Mouse (Mus musculus) forebrain, postnatal 0 days (tissue): ENCODE measurements around the gene Fen1. TPM values are rescaled to one million over a fixed set of nuclear protein-coding genes. Genes with fewer than 3 reads are reported as not detected.
"Not testable (repeated sequence)": the region's sequence is repeated elsewhere in the genome, so short reads cannot be mapped to it uniquely, and the experiment has no call there.

Source experiments
- ATAC-seq: fragments of 200-750 bp; cut with Nextera tagmentation; 2 replicates; pipeline ENCODE4 v1.8.0; 2017; ENCODE audit warnings: mild to moderate bottlenecking, moderate library complexity
- DNase-seq: peaks from one replicate; pipeline ENCODE4 v3.0.0-alpha.2; 2015
- H3K27ac ChIP-seq: fragments of 300-500 bp; sonication (generic); 2 replicates; pipeline ENCODE4 v1.5.1; 2014; ENCODE audit warnings: low read depth, mild to moderate bottlenecking, antibody characterized with exemption, low read length, moderate library complexity, mixed read lengths
- H3K27me3 ChIP-seq: fragments of 300-500 bp; sonication (generic); 2 replicates; pipeline ENCODE4 v1.6.1; 2014; ENCODE audit warnings: mild to moderate bottlenecking, low read length, mixed read lengths; ENCODE audit not compliant: insufficient read depth
- H3K36me3 ChIP-seq: fragments of 300-500 bp; sonication (generic); 2 replicates; pipeline ENCODE4 v1.6.1; 2014; ENCODE audit warnings: mild to moderate bottlenecking, moderate library complexity; ENCODE audit not compliant: insufficient read depth
- H3K4me1 ChIP-seq: fragments of 300-500 bp; sonication (generic); 2 replicates; pipeline ENCODE4 v1.6.1; 2014; ENCODE audit warnings: antibody characterized with exemption; ENCODE audit not compliant: insufficient read depth
- H3K4me2 ChIP-seq: fragments of 300-500 bp; sonication (generic); 2 replicates; pipeline ENCODE4 v1.6.1; 2014; ENCODE audit warnings: low read depth, mild to moderate bottlenecking, moderate library complexity
- H3K4me3 ChIP-seq: fragments of 300-500 bp; sonication (generic); 2 replicates; pipeline ENCODE4 v1.5.1; 2014; ENCODE audit warnings: low read depth, low read length, mixed read lengths
- H3K9ac ChIP-seq: fragments of 300-500 bp; sonication (generic); 2 replicates; pipeline ENCODE4 v1.6.1; 2014; ENCODE audit warnings: mild to moderate bottlenecking
- H3K9me3 ChIP-seq: fragments of 300-500 bp; sonication (generic); 2 replicates; pipeline ENCODE4 v1.6.1; 2016; ENCODE audit warnings: low read length
- CTCF ChIP-seq: sonication (generic); IDR thresholded peaks from 2 replicates; pipeline ENCODE4 v1.5.1; 2016; ENCODE audit warnings: antibody characterized with exemption, control low read depth, low read depth
- WGBS: fragments of 180-500 bp; shearing (Covaris S2); extraction: QIAGEN DNeasy Blood & Tissue Kit; methylation state at CpG from one replicate; pipeline ENCODE4 v1.1.7; 2014; 5-methylcytosine and 5-hydroxymethylcytosine counted together
- microRNA-seq, 2 experiments: library from miRNA; unstranded; fragments of <30 nt; microRNA quantifications; one replicate each; pipeline ENCODE4; 2016
- polyA plus RNA-seq: library from polyadenylated mRNA; unstranded; fragments of >200 nt; fragmentation: Nextera tagmentation; extraction: Ambion mirVana; gene quantifications from 2 replicates; pipeline ENCODE4 v1.2.1, GENCODE M21; 2015
- total RNA-seq: library from RNA; depleted of rRNA; stranded (reverse); fragments of >200 nt; gene quantifications from 2 replicates; pipeline ENCODE4 v1.2.3, GENCODE M21; 2014; rRNA removed

The Fen1 gene
- total and polyA plus RNA-seq, 2 experiments from 2014 or later, result 24.6 to 28.7 TPM

- no peak overlapping the region for H3K4me3 ChIP-seq
- no peaks in the 10 kb centered on the region for H3K27me3 ChIP-seq
- 67% methylated on average over 1 of the region's 1 CpGs for WGBS
- no peak for TF ChIP-seq CTCF
- no peaks in the 10 kb centered on the region for H3K36me3 ChIP-seq
- no peak overlapping the region for H3K9ac ChIP-seq
- no peaks in the 10 kb centered on the region for H3K4me1 ChIP-seq
- H3K4me2 ChIP-seq, result no peak overlapping the region
- H3K27ac ChIP-seq, result no peak overlapping the region
- ATAC-seq (no peak), DNase-seq (no peak)
- H3K9me3 ChIP-seq, result no peaks in the 10 kb centered on the region
These were observed 36.0 kb downstream of the Fen1 start for GRCm38 (mm10) chr19:10167951-10168350.

- no peaks in the 10 kb centered on the region for H3K27me3 ChIP-seq
- H3K4me2 ChIP-seq, result no peak overlapping the region
- no peak overlapping the region for H3K27ac ChIP-seq
- no peak for TF ChIP-seq CTCF
- ATAC-seq (no peak), DNase-seq (no peak)
- no peak overlapping the region for H3K9ac ChIP-seq
- H3K36me3 ChIP-seq, result no peaks in the 10 kb centered on the region
- H3K4me3 ChIP-seq, result no peak overlapping the region
- 77% methylated on average over 4 of the region's 4 CpGs for WGBS
- no peaks in the 10 kb centered on the region for H3K4me1 ChIP-seq
- no peaks in the 10 kb centered on the region for H3K9me3 ChIP-seq
These were observed 36.9 kb downstream of the Fen1 start for GRCm38 (mm10) chr19:10167112-10167511.

DNA sequence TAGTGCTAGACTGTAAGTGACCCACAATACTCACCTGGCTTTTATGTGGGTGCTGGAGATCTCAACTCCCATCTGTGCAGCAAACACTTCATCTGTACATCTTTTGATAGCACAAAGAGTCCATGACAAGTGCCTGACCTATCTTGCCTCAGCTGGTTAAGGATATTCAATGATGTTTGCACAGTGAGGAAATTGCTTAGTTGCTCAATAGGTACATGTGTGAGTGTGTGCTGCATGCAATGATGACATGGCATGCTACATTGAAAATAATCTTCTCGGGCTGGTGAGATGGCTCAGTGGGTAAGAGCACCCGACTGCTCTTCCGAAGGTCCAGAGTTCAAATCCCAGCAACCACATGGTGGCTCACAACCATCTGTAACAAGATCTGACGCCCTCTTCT, 38.0 kb downstream of the Fen1 start:
- H3K9ac ChIP-seq, DNase-seq, H3K4me2 ChIP-seq, H3K4me3 ChIP-seq, H3K27me3 ChIP-seq, H3K36me3 ChIP-seq, H3K9me3 ChIP-seq, H3K4me1 ChIP-seq, ATAC-seq, H3K27ac ChIP-seq: not testable (repeated sequence)
- 98% methylated on average over 3 of the region's 4 CpGs for WGBS

GRCm38 (mm10) chr19:10163896-10164295, 40.1 kb downstream of the Fen1 start:
- no peak overlapping the region for H3K9ac ChIP-seq
- no peaks in the 10 kb centered on the region for H3K27me3 ChIP-seq
- no peak overlapping the region for H3K4me3 ChIP-seq
- no peak overlapping the region for H3K27ac ChIP-seq
- TF ChIP-seq CTCF, result no peak
- no peaks in the 10 kb centered on the region for H3K36me3 ChIP-seq
- H3K4me1 ChIP-seq, result no peaks in the 10 kb centered on the region
- DNase-seq (no peak), ATAC-seq (no peak)
- H3K4me2 ChIP-seq, result no peak overlapping the region
- 93% methylated on average over 3 of the region's 3 CpGs for WGBS
- no peaks in the 10 kb centered on the region for H3K9me3 ChIP-seq

GRCm38 (mm10) chr19:10157725-10158124, 46.2 kb downstream of the Fen1 start:
- Histone ChIP-seq H3K4me2 (no peak overlapping the region), H3K27me3 (no peaks in the 10 kb centered on the region), H3K36me3 (no peaks in the 10 kb centered on the region), H3K27ac (no peak overlapping the region), H3K9me3 (no peaks in the 10 kb centered on the region), H3K4me3 (no peak overlapping the region), H3K4me1 (no peaks in the 10 kb centered on the region), H3K9ac (no peak overlapping the region)
- DNase-seq (no peak), ATAC-seq (no peak)
- 83% methylated on average over 2 of the region's 2 CpGs for WGBS
- no peak for TF ChIP-seq CTCF

DNA sequence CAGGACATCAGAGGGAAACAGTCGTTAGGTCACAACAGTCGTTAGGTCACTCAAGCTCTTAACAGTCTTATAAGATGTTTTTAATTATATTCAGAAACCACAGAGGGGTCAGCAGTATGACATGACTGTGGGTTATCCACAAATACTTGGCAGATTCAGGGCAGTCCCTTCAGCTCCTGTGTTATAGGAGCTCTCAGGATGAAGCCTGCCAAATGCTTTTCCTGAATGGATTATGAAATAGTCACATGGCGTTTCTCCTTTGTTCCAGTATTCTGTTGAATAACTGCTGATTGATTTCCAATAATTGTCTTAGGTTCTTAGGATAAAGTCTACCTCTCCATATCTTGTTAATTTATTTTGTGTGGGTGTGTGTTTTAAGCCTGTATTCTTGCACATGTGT, 54.8 kb downstream of the Fen1 start:
- Histone ChIP-seq H3K27ac (no peak overlapping the region), H3K4me1 (no peaks in the 10 kb centered on the region), H3K4me2 (no peak overlapping the region), H3K27me3 (no peaks in the 10 kb centered on the region), H3K36me3 (no peaks in the 10 kb centered on the region), H3K4me3 (no peak overlapping the region), H3K9ac (no peak overlapping the region), H3K9me3 (no peaks in the 10 kb centered on the region)
- WGBS, result 55% methylated on average over 3 of the region's 3 CpGs
- DNase-seq (no peak), ATAC-seq (no peak)
- no peak for TF ChIP-seq CTCF

Small RNA genes lying within 50 kb of the gene (microRNA-seq; reads per million reads assigned to microRNA genes)
- 0.77 to 1.3 reads per million in 2 experiments for gene Mir6993

Other genes starting within 250 kb of the Fen1 start
- 228 and 300 TPM in 2 replicates for gene Fth1, start 223.6 kb downstream of the Fen1 start, total RNA-seq
- 2,942 and 2,984 TPM in 2 replicates for gene Fth1, start 223.6 kb downstream of the Fen1 start, polyA plus RNA-seq
- 0.92 and 1.6 TPM in 2 replicates for gene Best1, start 202.5 kb downstream of the Fen1 start, total RNA-seq
- 1.6 and 3.6 TPM in 2 replicates for gene Best1, start 202.5 kb downstream of the Fen1 start, polyA plus RNA-seq
- gene Rab3il1, start 202.5 kb downstream of the Fen1 start, total RNA-seq, result 14.4 and 19.9 TPM in 2 replicates
- 20.0 and 20.6 TPM in 2 replicates for gene Rab3il1, start 202.5 kb downstream of the Fen1 start, polyA plus RNA-seq
- gene Fads3, start 162.6 kb downstream of the Fen1 start, total RNA-seq, result 45.5 and 45.6 TPM in 2 replicates
- 25.0 and 29.4 TPM in 2 replicates for gene Fads3, start 162.6 kb downstream of the Fen1 start, polyA plus RNA-seq
- 218 and 248 TPM in 2 replicates for gene Fads2, start 102.4 kb downstream of the Fen1 start, total RNA-seq
- gene Fads2, start 102.4 kb downstream of the Fen1 start, polyA plus RNA-seq, result 183 and 249 TPM in 2 replicates
- 142 and 176 TPM in 2 replicates for gene Fads1, start 21.3 kb downstream of the Fen1 start, total RNA-seq
- 113 and 153 TPM in 2 replicates for gene Fads1, start 21.3 kb downstream of the Fen1 start, polyA plus RNA-seq
- 102 and 135 TPM in 2 replicates for gene Tmem258, start 155 bp downstream of the Fen1 start, total RNA-seq
- gene Tmem258, start 155 bp downstream of the Fen1 start, polyA plus RNA-seq, result 310 and 398 TPM in 2 replicates
- gene Myrf, start 36.6 kb upstream of the Fen1 start, total RNA-seq, result 0.54 and 0.81 TPM in 2 replicates
- 0.20 and 0.47 TPM in 2 replicates for gene Myrf, start 36.6 kb upstream of the Fen1 start, polyA plus RNA-seq
- gene Dagla, start 100.7 kb upstream of the Fen1 start, total RNA-seq, result 17.4 and 21.8 TPM in 2 replicates
- 8.2 and 11.2 TPM in 2 replicates for gene Dagla, start 100.7 kb upstream of the Fen1 start, polyA plus RNA-seq
- 91.6 and 110 TPM in 2 replicates for gene Syt7, start 184.9 kb upstream of the Fen1 start, total RNA-seq
- gene Syt7, start 184.9 kb upstream of the Fen1 start, polyA plus RNA-seq, result 14.9 and 19.2 TPM in 2 replicates